Mouse (Mus musculus): ENCODE measurements around the gene Ttc7b.

GRCm38 (mm10) chr12:100529651-100530050 is 9.0 kb upstream of the Ttc7b start:
- TF ChIP-seq CTCF (IDR thresholded peaks at IDR 0.05; ENCODE audit: low read depth) (no peak), EP300 (IDR thresholded peaks at IDR 0.05; ENCODE audit: low read depth) (no peak)

Data from liver, postnatal 0 days (tissue).